Mouse (Mus musculus) cerebellum, adult 2 months (tissue): Measurements from ENCODE around the gene Umad1.

ENCODE experiments used
- CTCF ChIP-seq: fragments of 200-500 bp; IDR thresholded peaks from 2 replicates; pipeline ENCODE4 v1.5.1; 2011; ENCODE audit warnings: low read depth, mild to moderate bottlenecking, control low read depth, low read length, moderate library complexity, borderline replicate concordance; ENCODE audit not compliant: insufficient read depth
- POLR2A ChIP-seq: fragments of 200-500 bp; IDR thresholded peaks from 2 replicates; pipeline ENCODE4 v1.6.1; 2011; ENCODE audit warnings: low read length, control low read depth, borderline replicate concordance; ENCODE audit not compliant: insufficient read depth

- no peak for TF ChIP-seq CTCF
- no peak for TF ChIP-seq POLR2A
Measured at GRCm38 (mm10) chr6:8415823-8416222, 156.7 kb downstream of the Umad1 start.
